Mouse (Mus musculus): ENCODE results near the gene Stab2.

Stab2 gene

DNA sequence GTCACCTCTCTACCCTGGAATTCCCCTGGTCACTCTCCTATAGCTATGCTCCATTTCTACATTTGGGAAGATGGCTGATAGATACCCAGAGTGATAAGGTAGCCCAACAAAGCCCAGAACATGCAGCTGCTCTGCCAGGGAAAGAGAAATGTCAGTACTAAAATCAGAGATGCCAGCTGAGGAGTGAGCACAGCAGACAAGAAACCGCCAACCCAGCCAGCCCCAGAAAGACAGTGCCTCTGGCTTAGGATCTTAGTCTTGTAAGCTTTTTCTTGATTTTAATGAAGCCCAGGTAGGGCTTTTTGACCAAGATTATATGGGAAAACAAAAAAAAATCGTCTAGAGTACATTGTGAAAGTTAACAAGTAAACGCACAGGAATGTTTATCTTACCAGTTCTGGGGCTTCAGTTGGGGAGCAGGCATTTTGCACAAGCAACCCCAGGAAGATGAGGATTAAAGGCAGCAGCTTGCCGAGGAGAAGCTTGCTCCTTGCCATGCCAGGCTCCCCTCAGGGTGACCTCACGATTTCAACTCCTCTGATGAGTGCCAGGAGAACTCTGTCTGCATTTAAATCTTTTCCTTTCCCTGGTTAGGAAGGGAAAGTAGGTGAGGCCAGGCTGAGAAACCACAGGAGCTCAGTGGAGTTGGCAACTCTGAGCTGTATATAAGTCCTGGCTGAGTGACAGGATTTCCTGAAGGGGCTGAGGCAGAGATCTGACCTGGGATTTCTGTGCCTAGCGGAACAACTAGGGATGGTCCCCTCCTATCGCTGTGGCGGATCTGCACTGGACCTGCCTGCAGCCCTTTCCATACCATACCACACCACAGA lies at the start of gene Stab2:
Gene Stab2 (minus strand): TSS at position 641 of the 830 bp plus-strand sequence.
- Histone ChIP-seq H3K4me1 (replicated peaks; ENCODE audit: low read depth, low read length) (no peaks in the 10 kb centered on the region), H3K9me3 (ENCODE audit: low read length) (peaks cover under 1% of the 10 kb centered on the region; the same call in 1 of the 2 replicates), H3K36me3 (ENCODE audit: insufficient read depth, low read length) (no peaks in the 10 kb centered on the region), H3K27me3 (ENCODE audit: insufficient read depth, low read length) (no peaks in the 10 kb centered on the region; the same call in 1 of the 2 replicates), H3K4me3 (replicated peaks; ENCODE audit: low read length) (no peak within 1 kb of the TSS)
- TF ChIP-seq NANOG (IDR thresholded peaks at IDR 0.05; ENCODE audit: borderline replicate concordance, low read length) (no peak), POU5F1 (IDR thresholded peaks at IDR 0.05; ENCODE audit: borderline replicate concordance, low read length) (no peak), CTCF (conservative IDR thresholded peaks at IDR 0.05; ENCODE audit: low read length) (no peak)

DNA sequence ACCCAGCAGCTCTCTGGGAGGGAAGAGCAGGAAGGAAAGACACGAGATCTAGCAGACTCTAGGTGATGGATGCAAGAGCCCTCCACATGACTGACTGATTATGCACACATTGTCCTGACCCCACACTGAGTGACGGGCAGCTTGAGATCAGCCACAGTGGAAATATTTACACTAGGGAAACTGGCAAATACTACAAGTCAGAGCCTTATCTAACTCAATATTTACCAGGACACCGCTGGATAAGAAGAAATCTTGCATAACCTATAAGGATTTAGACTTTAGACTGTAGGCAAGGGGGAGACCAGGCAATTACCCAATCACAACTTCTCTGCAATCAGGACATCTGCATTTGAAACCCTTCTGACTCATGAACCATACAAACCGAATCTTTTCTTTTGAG lies 43.9 kb upstream of the Stab2 start:
- Histone ChIP-seq H3K9me3 (ENCODE audit: low read length) (no peaks in the 10 kb centered on the region), H3K36me3 (ENCODE audit: insufficient read depth, low read length) (no peaks in the 10 kb centered on the region), H3K4me1 (replicated peaks; ENCODE audit: low read depth, low read length) (no peaks in the 10 kb centered on the region), H3K4me3 (replicated peaks; ENCODE audit: low read length) (no peak overlapping the region), H3K27me3 (ENCODE audit: insufficient read depth, low read length) (peaks cover 10% of the 10 kb centered on the region; the same call in 1 of the 2 replicates)
- TF ChIP-seq NANOG (IDR thresholded peaks at IDR 0.05; ENCODE audit: borderline replicate concordance, low read length): no peak
- TF ChIP-seq CTCF (conservative IDR thresholded peaks at IDR 0.05; ENCODE audit: low read length): no peak
- TF ChIP-seq POU5F1 (IDR thresholded peaks at IDR 0.05; ENCODE audit: borderline replicate concordance, low read length): no peak

DNA sequence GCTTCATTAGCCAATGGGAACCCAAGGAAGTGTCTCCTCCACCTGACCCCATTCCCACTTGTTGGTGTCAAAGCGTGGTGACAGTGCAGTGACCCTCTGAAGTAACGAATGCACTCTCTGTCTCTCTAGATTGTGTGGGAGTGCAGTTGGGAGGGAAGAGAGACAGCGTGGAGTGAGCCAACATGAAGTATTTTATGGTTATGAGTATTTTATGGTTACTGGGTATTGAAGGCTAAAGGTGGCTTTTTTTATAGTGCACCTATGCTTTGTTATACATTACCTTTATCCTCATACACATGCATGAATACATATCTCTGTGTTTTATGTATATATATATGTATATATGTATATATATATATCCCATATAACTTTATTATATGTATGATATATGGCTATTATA lies 41.4 kb upstream of the Stab2 start:
- TF ChIP-seq NANOG (IDR thresholded peaks at IDR 0.05; ENCODE audit: borderline replicate concordance, low read length) (no peak), CTCF (conservative IDR thresholded peaks at IDR 0.05; ENCODE audit: low read length) (no peak), POU5F1 (IDR thresholded peaks at IDR 0.05; ENCODE audit: borderline replicate concordance, low read length) (no peak)
- Histone ChIP-seq H3K27me3 (ENCODE audit: insufficient read depth, low read length) (peaks cover 4% of the 10 kb centered on the region; the same call in 1 of the 2 replicates), H3K4me3 (replicated peaks; ENCODE audit: low read length) (no peak overlapping the region), H3K4me1 (replicated peaks; ENCODE audit: low read depth, low read length) (peaks cover 4% of the 10 kb centered on the region), H3K9me3 (ENCODE audit: low read length) (no peaks in the 10 kb centered on the region), H3K36me3 (ENCODE audit: insufficient read depth, low read length) (no peaks in the 10 kb centered on the region)

DNA sequence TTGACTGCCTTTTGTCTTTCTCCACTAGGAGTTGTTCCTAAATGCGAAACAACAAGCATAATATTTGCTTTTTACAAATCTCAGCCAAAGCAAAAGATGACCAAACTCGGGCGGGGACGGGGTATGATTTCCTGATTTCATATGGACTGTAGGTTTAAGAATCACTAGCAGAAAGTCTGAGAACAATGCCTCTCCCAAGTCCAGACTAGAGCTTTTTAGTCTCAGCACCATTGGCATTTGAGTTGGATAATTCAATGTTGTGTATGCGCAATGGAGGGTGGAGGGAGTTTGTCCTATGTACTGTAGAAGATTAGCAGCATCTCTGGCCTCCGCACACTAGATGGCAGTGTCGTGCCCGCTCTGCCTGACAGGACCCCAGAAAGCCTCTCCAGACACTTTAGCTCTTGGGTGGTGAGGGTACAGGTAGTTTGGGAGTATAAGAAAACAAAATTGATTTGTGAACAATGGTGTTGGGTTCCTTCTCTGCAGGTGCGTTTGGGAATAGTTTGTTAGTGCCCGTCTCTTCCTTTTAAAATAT lies 39.2 kb upstream of the Stab2 start:
- H3K36me3 ChIP-seq (ENCODE audit: insufficient read depth, low read length): no peaks in the 10 kb centered on the region
- 0 out of 2 replicates have a peak, but pooled peaks cover 4% of the 10 kb centered on the region for H3K27me3 ChIP-seq (ENCODE audit: insufficient read depth, low read length)
- H3K9me3 ChIP-seq (ENCODE audit: low read length): no peaks in the 10 kb centered on the region
- peaks cover 4% of the 10 kb centered on the region for H3K4me1 ChIP-seq (replicated peaks; ENCODE audit: low read depth, low read length)
- H3K4me3 ChIP-seq (replicated peaks; ENCODE audit: low read length): no peak overlapping the region
- no peak for TF ChIP-seq NANOG (IDR thresholded peaks at IDR 0.05; ENCODE audit: borderline replicate concordance, low read length)
- peak; percentile 49 for TF ChIP-seq CTCF (conservative IDR thresholded peaks at IDR 0.05; ENCODE audit: low read length)

DNA sequence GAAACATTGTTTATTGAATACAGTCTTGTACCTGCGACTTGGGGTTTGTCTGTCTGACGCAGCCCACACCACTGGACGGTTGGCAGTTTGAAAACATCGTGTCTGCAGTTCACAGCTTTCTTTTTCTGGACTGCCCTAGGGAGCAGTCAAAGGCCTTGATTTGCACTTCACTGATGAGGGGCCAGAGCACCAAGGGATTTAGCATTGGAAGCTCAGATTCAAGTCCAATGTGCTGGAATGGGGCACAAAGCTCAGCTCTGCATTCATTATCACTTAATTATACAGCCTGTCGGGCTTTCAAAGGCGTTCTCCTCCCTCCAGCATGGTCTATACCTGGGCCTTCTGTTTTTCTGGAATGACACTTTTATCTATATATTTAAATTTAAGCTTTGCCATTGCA lies 38.6 kb upstream of the Stab2 start:
- Histone ChIP-seq H3K27me3 (ENCODE audit: insufficient read depth, low read length) (0 out of 2 replicates have a peak, but pooled peaks cover 4% of the 10 kb centered on the region), H3K4me3 (replicated peaks; ENCODE audit: low read length) (no peak overlapping the region), H3K4me1 (replicated peaks; ENCODE audit: low read depth, low read length) (peaks cover 4% of the 10 kb centered on the region), H3K9me3 (ENCODE audit: low read length) (no peaks in the 10 kb centered on the region), H3K36me3 (ENCODE audit: insufficient read depth, low read length) (no peaks in the 10 kb centered on the region)
- no peak for TF ChIP-seq CTCF (conservative IDR thresholded peaks at IDR 0.05; ENCODE audit: low read length)
- TF ChIP-seq POU5F1 (IDR thresholded peaks at IDR 0.05; ENCODE audit: borderline replicate concordance, low read length): no peak
- TF ChIP-seq NANOG (IDR thresholded peaks at IDR 0.05; ENCODE audit: borderline replicate concordance, low read length): no peak

DNA sequence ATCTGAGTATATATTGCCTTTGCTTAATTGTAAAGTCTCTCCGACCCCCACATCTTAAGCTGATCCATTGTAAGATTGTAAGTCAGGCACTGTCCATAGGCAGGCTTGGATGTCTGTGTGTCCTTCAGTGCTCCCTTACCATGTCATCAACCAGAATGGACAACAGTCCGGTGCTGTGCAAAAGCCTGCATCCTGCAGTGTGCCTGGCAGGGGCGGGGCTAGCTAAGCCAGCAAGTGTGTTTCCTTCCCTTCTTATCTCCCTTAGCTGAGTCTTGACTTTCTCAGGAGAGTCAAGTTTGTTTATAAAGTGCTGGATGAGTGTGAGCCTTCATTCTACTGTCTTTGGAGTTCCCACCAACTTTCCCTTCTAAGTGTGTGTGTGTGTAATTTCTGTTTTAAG lies 37.4 kb upstream of the Stab2 start:
- no peak for TF ChIP-seq NANOG (IDR thresholded peaks at IDR 0.05; ENCODE audit: borderline replicate concordance, low read length)
- TF ChIP-seq POU5F1 (IDR thresholded peaks at IDR 0.05; ENCODE audit: borderline replicate concordance, low read length): no peak
- no peak for TF ChIP-seq CTCF (conservative IDR thresholded peaks at IDR 0.05; ENCODE audit: low read length)
- H3K27me3 ChIP-seq (ENCODE audit: insufficient read depth, low read length): 0 out of 2 replicates have a peak, but pooled peaks cover 2% of the 10 kb centered on the region
- no peaks in the 10 kb centered on the region for H3K36me3 ChIP-seq (ENCODE audit: insufficient read depth, low read length)
- no peaks in the 10 kb centered on the region for H3K9me3 ChIP-seq (ENCODE audit: low read length)
- H3K4me1 ChIP-seq (replicated peaks; ENCODE audit: low read depth, low read length): peaks cover 8% of the 10 kb centered on the region
- no peak overlapping the region for H3K4me3 ChIP-seq (replicated peaks; ENCODE audit: low read length)

DNA sequence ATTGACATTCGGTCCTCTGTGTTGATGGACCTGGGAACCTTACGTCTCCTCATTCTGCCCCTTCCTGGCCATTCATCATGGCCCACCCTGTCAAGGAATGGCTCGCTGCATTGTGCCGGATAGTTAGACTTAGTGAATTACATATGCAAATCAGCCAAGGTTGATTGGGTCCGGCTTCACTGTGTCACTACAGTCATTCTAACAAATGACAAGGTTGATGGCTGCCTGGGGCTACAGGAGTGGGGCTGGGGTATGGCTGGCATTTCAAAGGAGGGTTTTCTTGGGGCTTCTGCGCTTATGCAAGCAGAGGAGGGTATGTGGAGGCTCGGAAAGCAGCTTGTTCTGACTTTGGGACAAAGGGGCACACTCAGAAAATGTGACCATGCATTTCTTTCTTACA lies 33.4 kb upstream of the Stab2 start:
- Histone ChIP-seq H3K9me3 (ENCODE audit: low read length) (no peaks in the 10 kb centered on the region), H3K4me3 (replicated peaks; ENCODE audit: low read length) (no peak overlapping the region), H3K4me1 (replicated peaks; ENCODE audit: low read depth, low read length) (peaks cover 7% of the 10 kb centered on the region; the same call in 1 of the 2 replicates), H3K36me3 (ENCODE audit: insufficient read depth, low read length) (no peaks in the 10 kb centered on the region), H3K27me3 (ENCODE audit: insufficient read depth, low read length) (no peaks in the 10 kb centered on the region)
- TF ChIP-seq POU5F1 (IDR thresholded peaks at IDR 0.05; ENCODE audit: borderline replicate concordance, low read length): no peak
- no peak for TF ChIP-seq NANOG (IDR thresholded peaks at IDR 0.05; ENCODE audit: borderline replicate concordance, low read length)
- TF ChIP-seq CTCF (conservative IDR thresholded peaks at IDR 0.05; ENCODE audit: low read length): no peak

DNA sequence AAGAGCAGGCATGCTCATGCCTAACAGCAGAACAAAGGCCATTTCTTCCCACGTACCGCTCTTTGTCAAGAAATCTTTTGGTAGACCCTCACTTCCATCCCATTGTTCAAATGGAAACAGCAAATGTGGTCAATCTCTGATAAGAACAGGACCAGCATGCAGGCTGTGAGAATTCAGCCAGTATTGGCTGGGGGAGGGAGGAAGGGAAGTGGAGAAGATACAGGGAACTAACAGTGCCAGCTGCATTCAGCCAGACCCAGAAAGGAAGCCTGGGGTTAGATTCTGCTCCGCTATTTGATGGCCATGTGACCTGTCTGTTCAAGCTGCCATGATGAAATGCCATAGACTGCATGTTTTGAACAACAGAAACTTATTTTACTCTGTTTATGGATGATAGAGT lies 32.0 kb upstream of the Stab2 start:
- Histone ChIP-seq H3K27me3 (ENCODE audit: insufficient read depth, low read length) (no peaks in the 10 kb centered on the region), H3K9me3 (ENCODE audit: low read length) (no peaks in the 10 kb centered on the region), H3K4me1 (replicated peaks; ENCODE audit: low read depth, low read length) (0 out of 2 replicates have a peak, but pooled peaks cover 8% of the 10 kb centered on the region), H3K36me3 (ENCODE audit: insufficient read depth, low read length) (no peaks in the 10 kb centered on the region), H3K4me3 (replicated peaks; ENCODE audit: low read length) (no peak overlapping the region)
- no peak for TF ChIP-seq NANOG (IDR thresholded peaks at IDR 0.05; ENCODE audit: borderline replicate concordance, low read length)
